Mouse (Mus musculus) testis, adult 2 months (tissue): ENCODE measurements around the gene Mroh3. TPM values are rescaled to one million over a fixed set of nuclear protein-coding genes. Genes with fewer than 3 reads are reported as not detected.

Experiments
- H3K27ac ChIP-seq: fragments of 200-500 bp; 2 replicates; pipeline ENCODE4 v1.5.1; 2012; ENCODE audit warnings: low read depth, low read length; ENCODE audit not compliant: control insufficient read depth, insufficient read depth
- H3K27me3 ChIP-seq: fragments of 200-500 bp; 2 replicates; pipeline ENCODE4 v1.6.1; 2012; ENCODE audit warnings: mild to moderate bottlenecking, low read length, moderate library complexity; ENCODE audit not compliant: control insufficient read depth, insufficient read depth
- H3K36me3 ChIP-seq: fragments of 200-500 bp; 2 replicates; pipeline ENCODE4 v1.6.1; 2012; ENCODE audit warnings: mild to moderate bottlenecking, low read length; ENCODE audit not compliant: control insufficient read depth, insufficient read depth
- H3K4me1 ChIP-seq: fragments of 200-500 bp; 2 replicates; pipeline ENCODE4 v1.6.1; 2012; ENCODE audit warnings: low read length; ENCODE audit not compliant: control insufficient read depth, insufficient read depth
- H3K4me3 ChIP-seq: fragments of 200-500 bp; 2 replicates; pipeline ENCODE4 v1.5.1; 2012; ENCODE audit warnings: low read depth, mild to moderate bottlenecking, low read length, moderate library complexity, mixed read lengths; ENCODE audit not compliant: control insufficient read depth
- CTCF ChIP-seq: fragments of 200-500 bp; IDR thresholded peaks from 2 replicates; pipeline ENCODE4 v1.5.1; 2012; ENCODE audit warnings: low read depth, mild to moderate bottlenecking, inconsistent platforms, low read length, moderate library complexity; ENCODE audit not compliant: control insufficient read depth, insufficient read depth, insufficient replicate concordance
- POLR2A ChIP-seq: fragments of 200-500 bp; IDR thresholded peaks from 2 replicates; pipeline ENCODE4 v1.6.1; 2012; ENCODE audit warnings: low read depth, mild to moderate bottlenecking, inconsistent platforms, low read length, moderate library complexity; ENCODE audit not compliant: control insufficient read depth
- polyA plus RNA-seq: library from polyadenylated mRNA; depleted of rRNA; stranded (reverse); fragments of >200 nt; gene quantifications from 2 replicates; pipeline ENCODE4 v1.2.3, GENCODE M21; 2012

The Mroh3 gene
- polyA plus RNA-seq, 1 experiment = 11.9 TPM

- Histone ChIP-seq H3K27ac (no peak overlapping the region), H3K4me1 (peaks cover 2% of the 10 kb centered on the region; the same call in 1 of the 2 replicates), H3K27me3 (no peaks in the 10 kb centered on the region), H3K36me3 (no peaks in the 10 kb centered on the region), H3K4me3 (no peak overlapping the region)
- TF ChIP-seq POLR2A (no peak), CTCF (no peak)
Observed at GRCm38 (mm10) chr1:136254503-136255065, 42.0 kb upstream of the Mroh3 start.

GRCm38 (mm10) chr1:136253472-136253871 lies 40.8 kb upstream of the Mroh3 start:
- Histone ChIP-seq H3K27me3 (no peaks in the 10 kb centered on the region), H3K27ac (no peak overlapping the region), H3K36me3 (no peaks in the 10 kb centered on the region), H3K4me1 (no peaks in the 10 kb centered on the region), H3K4me3 (no peak overlapping the region)
- TF ChIP-seq CTCF (no peak), POLR2A (no peak)

- no peaks in the 10 kb centered on the region for H3K27me3 ChIP-seq
- no peaks in the 10 kb centered on the region for H3K36me3 ChIP-seq
- TF ChIP-seq POLR2A = no peak
- no peak for TF ChIP-seq CTCF
- H3K27ac ChIP-seq = no peak overlapping the region
- no peak overlapping the region for H3K4me3 ChIP-seq
- no peaks in the 10 kb centered on the region for H3K4me1 ChIP-seq
Observed at GRCm38 (mm10) chr1:136249662-136250061, 37.0 kb upstream of the Mroh3 start.

- Histone ChIP-seq H3K36me3 (no peaks in the 10 kb centered on the region), H3K27me3 (no peaks in the 10 kb centered on the region), H3K4me1 (no peaks in the 10 kb centered on the region), H3K4me3 (no peak overlapping the region), H3K27ac (no peak overlapping the region)
- no peak for TF ChIP-seq POLR2A
- TF ChIP-seq CTCF = no peak
Observed at GRCm38 (mm10) chr1:136247393-136247792, 34.8 kb upstream of the Mroh3 start.

GRCm38 (mm10) chr1:136244469-136244868 lies 31.8 kb upstream of the Mroh3 start:
- H3K27ac ChIP-seq = no peak overlapping the region
- TF ChIP-seq CTCF (no peak), POLR2A (no peak)
- no peaks in the 10 kb centered on the region for H3K36me3 ChIP-seq
- no peaks in the 10 kb centered on the region for H3K4me1 ChIP-seq
- no peaks in the 10 kb centered on the region for H3K27me3 ChIP-seq
- no peak overlapping the region for H3K4me3 ChIP-seq

- Histone ChIP-seq H3K4me1 (no peaks in the 10 kb centered on the region), H3K36me3 (no peaks in the 10 kb centered on the region), H3K4me3 (no peak overlapping the region), H3K27ac (no peak overlapping the region), H3K27me3 (no peaks in the 10 kb centered on the region)
- TF ChIP-seq POLR2A (no peak), CTCF (no peak)
Observed at GRCm38 (mm10) chr1:136241801-136242200, 29.2 kb upstream of the Mroh3 start.

GRCm38 (mm10) chr1:136238495-136238894 lies 25.9 kb upstream of the Mroh3 start:
- no peak overlapping the region for H3K4me3 ChIP-seq
- TF ChIP-seq POLR2A (no peak), CTCF (no peak)
- no peaks in the 10 kb centered on the region for H3K27me3 ChIP-seq
- H3K27ac ChIP-seq = no peak overlapping the region
- no peaks in the 10 kb centered on the region for H3K36me3 ChIP-seq
- H3K4me1 ChIP-seq = peaks cover 9% of the 10 kb centered on the region
